Mouse (Mus musculus): ENCODE measurements around the gene Aldh3b3. TPM values are rescaled to one million over a fixed set of nuclear protein-coding genes. Genes with fewer than 3 reads are reported as not detected.

Gene Aldh3b3
- total RNA-seq, 2 experiments from 2014 or later = not detected

GRCm38 (mm10) chr19:4018743-4019583, 60.5 kb downstream of the Aldh3b3 start:
- DNase-seq = peak; percentile 84
- intact Hi-C loops (cut with DNase I; ENCODE audit: low total_unique reads) = loop anchor here (1.0 to 5.0 kb wide), 2 partner anchors 30 to 63 kb away; partner anchors contain the start of gene Cabp2

Other genes with a start within 250 kb of the Aldh3b3 start
- gene Kmt5b, start 191.2 kb upstream of the Aldh3b3 start, total RNA-seq (2021) = 10 to 100 TPM; 20.1 to 20.2 TPM
- 1 to 10 TPM; 3.5 to 4.5 TPM for gene Chka, start 106.9 kb upstream of the Aldh3b3 start, total RNA-seq (2021)
- gene Tcirg1, start 51.5 kb upstream of the Aldh3b3 start, total RNA-seq (2021) = 1 to 10 TPM; 7.3 to 8.5 TPM
- 100 to 1,000 TPM; 206 to 256 TPM for gene Ndufs8, start 45.9 kb upstream of the Aldh3b3 start, total RNA-seq (2021)
- gene Aldh3b1, start 28.8 kb upstream of the Aldh3b3 start, total RNA-seq (2021) = 1 to 10 TPM; 2.1 to 2.5 TPM
- 10 to 100 TPM; 13.7 to 13.8 TPM for gene Unc93b1, start 23.5 kb upstream of the Aldh3b3 start, total RNA-seq (2021)
- under 1 TPM; 0.38 to 0.80 TPM for gene Aldh3b2, start 13.7 kb downstream of the Aldh3b3 start, total RNA-seq (2021)
- gene Acy3, start 27.9 kb downstream of the Aldh3b3 start, total RNA-seq (2021) = 1 to 10 TPM; 3.6 to 4.2 TPM
- not detected for gene Tbx10, start 34.1 kb downstream of the Aldh3b3 start, total RNA-seq (2021)
- gene Nudt8, start 41.9 kb downstream of the Aldh3b3 start, total RNA-seq (2021) = 10 to 100 TPM; 19.2 to 19.6 TPM
- under 1 TPM; 0.18 to 0.31 TPM for gene Gm49405, start 42.0 kb downstream of the Aldh3b3 start, total RNA-seq (2021)
- gene Doc2g, start 44.7 kb downstream of the Aldh3b3 start, total RNA-seq (2021) = under 1 TPM; 0.57 to 0.84 TPM
- gene Ndufv1, start 54.2 kb downstream of the Aldh3b3 start, total RNA-seq (2021) = 100 to 1,000 TPM; 365 to 434 TPM
- gene Gstp1, start 79.3 kb downstream of the Aldh3b3 start, total RNA-seq (2021) = 100 to 1,000 TPM; 228 to 235 TPM
- 10 to 100 TPM; 72.8 to 85.9 TPM for gene Gstp2, start 87.4 kb downstream of the Aldh3b3 start, total RNA-seq (2021)
- gene Gstp3, start 100.9 kb downstream of the Aldh3b3 start, total RNA-seq (2021) = not detected
- gene Cabp2, start 122.9 kb downstream of the Aldh3b3 start, total RNA-seq (2021) = not detected
- 10 to 100 TPM; 17.3 to 17.5 TPM for gene Cdk2ap2, start 138.5 kb downstream of the Aldh3b3 start, total RNA-seq (2021)
- gene Pitpnm1, start 141.4 kb downstream of the Aldh3b3 start, total RNA-seq (2021) = 1 to 10 TPM; 3.7 to 4.2 TPM
- gene Aip, start 167.2 kb downstream of the Aldh3b3 start, total RNA-seq (2021) = 10 to 100 TPM; 51.4 to 57.9 TPM
- gene Gpr152, start 181.1 kb downstream of the Aldh3b3 start, total RNA-seq (2021) = not detected
- gene Cabp4, start 185.4 kb downstream of the Aldh3b3 start, total RNA-seq (2021) = under 1 TPM in 1 of 2 experiments, not detected in 1; 0.14 TPM
- 10 to 100 TPM; 31.7 to 31.8 TPM for gene Coro1b, start 190.0 kb downstream of the Aldh3b3 start, total RNA-seq (2021)
- under 1 TPM; 0.29 to 0.78 TPM for gene Ptprcap, start 195.0 kb downstream of the Aldh3b3 start, total RNA-seq (2021)
- gene Rps6kb2, start 204.7 kb downstream of the Aldh3b3 start, total RNA-seq (2021) = 10 to 100 TPM; 28.5 to 31.3 TPM
- gene Carns1, start 216.8 kb downstream of the Aldh3b3 start, total RNA-seq (2021) = 10 to 100 TPM; 23.4 to 27.5 TPM
- 1 to 10 TPM; 2.7 TPM for gene Tbc1d10c, start 232.6 kb downstream of the Aldh3b3 start, total RNA-seq (2021)
- gene Ppp1ca, start 233.4 kb downstream of the Aldh3b3 start, total RNA-seq (2021) = 100 to 1,000 TPM; 266 to 269 TPM
- 1 to 10 TPM; 3.1 to 3.4 TPM for gene Rad9a, start 243.0 kb downstream of the Aldh3b3 start, total RNA-seq (2021)

All from gastrocnemius, postnatal 14 days (tissue).